Mouse (Mus musculus) liver, embryonic 16.5 days (tissue): ENCODE data around the gene Myof. TPM values are rescaled to one million over a fixed set of nuclear protein-coding genes. Genes with fewer than 3 reads are reported as not detected.
A peak's percentile ranks its signal among the peaks of the same experiment; 100 is the strongest.

Source experiments
- ATAC-seq: fragments of 200-750 bp; cut with Nextera tagmentation; 2 replicates; pipeline ENCODE4 v1.8.0; 2017; ENCODE audit warnings: low read depth, mild to moderate bottlenecking, moderate number of reproducible peaks, moderate library complexity
- H3K27ac ChIP-seq: fragments of 300-500 bp; sonication (generic); 2 replicates; pipeline ENCODE4 v1.5.1; 2014; ENCODE audit warnings: mild to moderate bottlenecking, low read length
- H3K27me3 ChIP-seq: fragments of 300-500 bp; sonication (generic); 2 replicates; pipeline ENCODE4 v1.6.1; 2014; ENCODE audit warnings: low read depth, low read length, mixed read lengths; ENCODE audit not compliant: control insufficient read depth, insufficient read depth
- H3K36me3 ChIP-seq: fragments of 300-500 bp; sonication (generic); 2 replicates; pipeline ENCODE4 v1.6.1; 2014; ENCODE audit warnings: mild to moderate bottlenecking; ENCODE audit not compliant: control insufficient read depth, insufficient read depth
- H3K4me1 ChIP-seq: fragments of 300-500 bp; sonication (generic); 2 replicates; pipeline ENCODE4 v1.6.1; 2014; ENCODE audit warnings: low read depth, low read length, mixed read lengths; ENCODE audit not compliant: control insufficient read depth
- H3K4me2 ChIP-seq: fragments of 300-500 bp; sonication (generic); 2 replicates; pipeline ENCODE4 v1.6.1; 2014; ENCODE audit warnings: low read depth, low read length, mixed read lengths
- H3K4me3 ChIP-seq: fragments of 300-500 bp; sonication (generic); 2 replicates; pipeline ENCODE4 v1.5.1; 2014; ENCODE audit warnings: low read depth, mild to moderate bottlenecking, low read length
- H3K9ac ChIP-seq: fragments of 300-500 bp; sonication (generic); 2 replicates; pipeline ENCODE4 v1.6.1; 2014; ENCODE audit warnings: low read depth, low read length
- H3K9me3 ChIP-seq: fragments of 300-500 bp; sonication (generic); replicated peaks from 2 replicates; pipeline ENCODE4 v1.6.1; 2016; ENCODE audit warnings: low read length; ENCODE audit not compliant: control insufficient read depth
- WGBS: fragments of 180-500 bp; shearing (Covaris S2); extraction: QIAGEN DNeasy Blood & Tissue Kit; methylation state at CpG from one replicate; pipeline ENCODE4 v1.1.7; 2014; ENCODE audit not compliant: insufficient replicate concordance; 5-methylcytosine and 5-hydroxymethylcytosine counted together
- polyA plus RNA-seq: library from polyadenylated mRNA; unstranded; fragments of >200 nt; fragmentation: Nextera tagmentation; extraction: Ambion mirVana; gene quantifications from 2 replicates; pipeline ENCODE4 v1.2.1, GENCODE M21; 2015

Gene Myof
- polyA plus RNA-seq, 1 experiment from 2014 or later = 1.9 TPM

DNA sequence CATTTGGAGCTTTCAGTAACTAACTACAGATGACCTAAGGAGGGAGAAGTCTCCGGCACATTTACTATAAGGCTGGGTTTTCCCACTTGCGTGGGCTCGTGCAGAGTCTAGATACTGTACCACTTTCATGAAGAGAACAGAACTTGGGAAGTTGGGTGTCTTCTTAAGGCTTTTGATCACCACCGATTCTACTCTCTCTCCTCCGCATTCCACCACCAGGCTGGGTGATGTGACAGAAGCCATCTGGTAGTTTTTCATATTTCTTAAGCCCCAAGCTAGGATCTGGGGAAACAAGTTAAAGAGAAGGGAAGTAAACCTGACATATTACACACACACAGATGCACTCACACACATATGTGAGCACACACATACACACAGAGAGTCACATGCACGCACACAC lies 108.7 kb downstream of the Myof start:
- H3K27me3 ChIP-seq = no peaks in the 10 kb centered on the region
- no peak for ATAC-seq
- 72% methylated on average over 6 of the region's 6 CpGs for WGBS
- no peaks in the 10 kb centered on the region for H3K9me3 ChIP-seq
- no peaks in the 10 kb centered on the region for H3K4me1 ChIP-seq
- H3K27ac ChIP-seq = no peak overlapping the region
- H3K9ac ChIP-seq = no peak overlapping the region
- no peak overlapping the region for H3K4me3 ChIP-seq
- H3K36me3 ChIP-seq = no peaks in the 10 kb centered on the region
- H3K4me2 ChIP-seq = no peak overlapping the region

DNA sequence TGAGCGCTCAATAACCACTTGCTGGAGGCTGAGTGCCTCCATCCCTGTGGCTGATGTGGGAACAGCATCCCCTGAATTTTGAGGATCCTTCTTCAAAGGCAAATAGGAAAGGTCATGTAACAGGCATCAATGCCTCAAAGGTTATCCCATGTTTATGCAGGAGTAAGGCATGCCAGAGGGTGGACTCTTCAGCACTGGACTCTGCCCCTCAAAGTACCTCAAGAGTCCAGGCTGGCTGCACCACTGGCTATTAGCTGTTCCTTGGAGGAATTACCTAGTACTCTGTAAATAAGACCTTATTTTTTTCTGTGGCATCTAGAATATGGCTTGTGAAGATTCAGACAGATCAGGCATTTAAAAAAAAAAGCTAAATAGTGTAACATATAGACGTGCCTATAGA lies 111.2 kb downstream of the Myof start:
- WGBS = 61% methylated on average over 2 of the region's 2 CpGs
- Histone ChIP-seq H3K4me1 (no peaks in the 10 kb centered on the region), H3K27ac (no peak overlapping the region), H3K27me3 (no peaks in the 10 kb centered on the region), H3K36me3 (no peaks in the 10 kb centered on the region), H3K9me3 (no peaks in the 10 kb centered on the region), H3K4me2 (no peak overlapping the region), H3K4me3 (no peak overlapping the region), H3K9ac (no peak overlapping the region)
- no peak for ATAC-seq

GRCm38 (mm10) chr19:37927911-37928310 lies 115.5 kb downstream of the Myof start:
- Histone ChIP-seq H3K4me2 (no peak overlapping the region), H3K9me3 (no peaks in the 10 kb centered on the region), H3K9ac (no peak overlapping the region), H3K4me3 (no peak overlapping the region), H3K4me1 (no peaks in the 10 kb centered on the region), H3K36me3 (no peaks in the 10 kb centered on the region), H3K27ac (no peak overlapping the region), H3K27me3 (no peaks in the 10 kb centered on the region)
- ATAC-seq = no peak
- 69% methylated on average over 7 of the region's 7 CpGs for WGBS

DNA sequence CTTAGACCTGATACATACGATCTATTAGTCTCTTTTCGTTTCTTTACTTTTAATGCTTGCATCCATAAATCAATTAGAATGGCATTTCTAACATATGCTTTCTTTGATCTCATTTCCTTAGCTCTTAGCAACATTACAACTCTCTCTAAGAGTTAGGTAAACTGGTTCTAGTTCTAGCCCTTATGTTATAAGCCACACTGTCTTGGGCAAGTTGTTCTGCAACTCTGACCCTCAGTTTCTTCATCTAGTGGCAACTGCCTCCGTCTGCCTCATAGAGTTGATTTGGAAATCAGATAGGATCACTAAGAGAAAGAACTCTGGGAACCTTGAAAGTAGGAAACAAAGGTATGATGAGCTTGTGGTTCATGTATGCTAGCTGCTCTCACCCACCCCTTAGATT lies 118.1 kb downstream of the Myof start:
- H3K4me3 ChIP-seq = no peak overlapping the region
- no peaks in the 10 kb centered on the region for H3K9me3 ChIP-seq
- no peak overlapping the region for H3K4me2 ChIP-seq
- H3K9ac ChIP-seq = no peak overlapping the region
- no peak for ATAC-seq
- no peaks in the 10 kb centered on the region for H3K27me3 ChIP-seq
- H3K4me1 ChIP-seq = no peaks in the 10 kb centered on the region
- no peaks in the 10 kb centered on the region for H3K36me3 ChIP-seq
- 67% methylated on average over 3 of the region's 3 CpGs for WGBS
- no peak overlapping the region for H3K27ac ChIP-seq

GRCm38 (mm10) chr19:37924266-37924665 lies 119.1 kb downstream of the Myof start:
- Histone ChIP-seq H3K4me2 (no peak overlapping the region), H3K27ac (no peak overlapping the region), H3K9me3 (no peaks in the 10 kb centered on the region), H3K4me3 (no peak overlapping the region), H3K36me3 (no peaks in the 10 kb centered on the region), H3K27me3 (no peaks in the 10 kb centered on the region), H3K4me1 (no peaks in the 10 kb centered on the region), H3K9ac (no peak overlapping the region)
- no peak for ATAC-seq
- 47% methylated on average over 3 of the region's 3 CpGs for WGBS

DNA sequence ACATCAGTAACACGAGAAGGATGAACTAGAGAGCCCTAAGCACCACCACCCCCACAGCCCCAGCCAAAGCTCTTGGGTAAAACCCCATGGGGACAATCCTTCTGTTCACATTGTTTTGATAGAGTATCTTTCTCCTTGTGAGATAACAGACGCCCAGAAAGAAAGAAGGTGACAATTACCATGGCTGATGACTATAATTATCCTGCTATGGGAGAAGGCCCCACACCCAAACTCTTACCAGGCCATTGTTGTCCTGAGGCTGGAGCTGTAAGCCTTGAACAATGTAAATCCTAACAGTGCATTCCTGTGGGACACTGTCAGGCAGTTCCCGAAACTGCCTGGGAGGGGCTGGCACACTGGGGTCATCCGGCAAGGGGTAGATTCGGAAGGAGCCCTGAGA lies 122.3 kb downstream of the Myof start:
- H3K9ac ChIP-seq = no peak overlapping the region
- no peaks in the 10 kb centered on the region for H3K27me3 ChIP-seq
- H3K27ac ChIP-seq = no peak overlapping the region
- H3K36me3 ChIP-seq = no peaks in the 10 kb centered on the region
- WGBS = 50% methylated on average over 5 of the region's 5 CpGs
- H3K4me3 ChIP-seq = no peak overlapping the region
- no peaks in the 10 kb centered on the region for H3K9me3 ChIP-seq
- H3K4me1 ChIP-seq = no peaks in the 10 kb centered on the region
- no peak overlapping the region for H3K4me2 ChIP-seq
- no peak for ATAC-seq

GRCm38 (mm10) chr19:37918515-37918932 lies 124.9 kb downstream of the Myof start:
- H3K4me2 ChIP-seq = no peak overlapping the region
- H3K27ac ChIP-seq = no peak overlapping the region
- no peaks in the 10 kb centered on the region for H3K27me3 ChIP-seq
- WGBS = 21% methylated on average over 12 of the region's 12 CpGs
- no peaks in the 10 kb centered on the region for H3K36me3 ChIP-seq
- H3K9me3 ChIP-seq = no peaks in the 10 kb centered on the region
- no peak overlapping the region for H3K4me3 ChIP-seq
- H3K4me1 ChIP-seq = no peaks in the 10 kb centered on the region
- ATAC-seq = peak; percentile 39; the same call in 1 of the 2 replicates
- H3K9ac ChIP-seq = no peak overlapping the region

DNA sequence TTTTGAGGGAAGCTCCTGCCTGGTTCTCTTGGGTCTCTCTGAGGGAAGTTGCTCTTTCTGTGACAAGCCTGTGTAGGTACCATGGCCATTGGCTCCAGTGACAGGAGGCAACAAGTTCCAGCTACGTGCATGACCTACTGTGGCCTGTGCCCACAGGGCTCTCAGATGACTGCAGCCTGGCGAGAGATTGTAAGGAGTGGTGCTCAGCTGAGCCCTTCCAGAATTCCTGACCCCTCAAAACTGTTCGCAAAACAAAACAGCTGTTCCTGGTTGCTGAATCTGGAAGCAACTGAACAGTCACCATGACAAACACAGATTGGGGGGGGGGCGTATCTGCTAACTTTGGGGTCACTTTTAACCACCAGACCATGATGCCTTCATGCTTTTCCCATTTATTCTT lies 129.1 kb downstream of the Myof start:
- H3K9ac ChIP-seq = no peak overlapping the region
- no peaks in the 10 kb centered on the region for H3K36me3 ChIP-seq
- no peak overlapping the region for H3K27ac ChIP-seq
- ATAC-seq = no peak
- no peak overlapping the region for H3K4me3 ChIP-seq
- no peak overlapping the region for H3K4me2 ChIP-seq
- H3K9me3 ChIP-seq = no peaks in the 10 kb centered on the region
- WGBS = 67% methylated on average over 4 of the region's 4 CpGs
- no peaks in the 10 kb centered on the region for H3K27me3 ChIP-seq
- H3K4me1 ChIP-seq = no peaks in the 10 kb centered on the region

DNA sequence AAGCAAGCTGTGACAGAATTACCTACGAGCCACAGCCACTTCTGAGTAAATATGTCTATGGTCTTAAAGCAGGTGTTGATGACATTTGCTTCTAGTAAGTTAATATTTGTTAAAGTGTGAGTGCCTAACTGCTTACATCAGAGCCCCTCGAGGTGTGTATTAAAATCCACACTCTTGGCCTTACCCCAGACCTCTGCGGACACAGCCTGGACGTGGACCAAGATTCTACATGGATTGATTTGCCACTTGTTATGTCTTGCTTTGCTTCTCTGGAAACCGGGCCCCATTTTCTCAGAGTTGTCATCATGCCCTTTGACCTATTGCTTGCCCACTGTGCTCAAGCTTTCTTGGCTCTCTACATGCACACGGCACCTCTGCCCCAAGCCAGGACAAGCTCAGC lies 130.9 kb downstream of the Myof start:
- Histone ChIP-seq H3K4me3 (no peak overlapping the region), H3K9ac (no peak overlapping the region), H3K36me3 (no peaks in the 10 kb centered on the region), H3K27ac (no peak overlapping the region), H3K4me1 (no peaks in the 10 kb centered on the region), H3K27me3 (no peaks in the 10 kb centered on the region), H3K9me3 (no peaks in the 10 kb centered on the region), H3K4me2 (no peak overlapping the region)
- WGBS = 65% methylated on average over 6 of the region's 6 CpGs
- no peak for ATAC-seq

- H3K9me3 ChIP-seq = no peaks in the 10 kb centered on the region
- no peak overlapping the region for H3K4me2 ChIP-seq
- no peak overlapping the region for H3K9ac ChIP-seq
- ATAC-seq = no peak
- no peaks in the 10 kb centered on the region for H3K27me3 ChIP-seq
- 39% methylated on average over 5 of the region's 5 CpGs for WGBS
- no peaks in the 10 kb centered on the region for H3K4me1 ChIP-seq
- no peak overlapping the region for H3K4me3 ChIP-seq
- no peaks in the 10 kb centered on the region for H3K36me3 ChIP-seq
- H3K27ac ChIP-seq = no peak overlapping the region
These were observed 133.5 kb downstream of the Myof start for GRCm38 (mm10) chr19:37909830-37910261.
